Mouse (Mus musculus) liver, embryonic 14.5 days (tissue): ENCODE data around the gene Tars2. TPM values are rescaled to one million over a fixed set of nuclear protein-coding genes. Genes with fewer than 3 reads are reported as not detected.

ENCODE experiments used
- ATAC-seq: fragments of 200-750 bp; cut with Nextera tagmentation; 2 replicates; pipeline ENCODE4 v1.8.0; 2017; ENCODE audit warnings: moderate number of reproducible peaks, mild to moderate bottlenecking, moderate library complexity; ENCODE audit not compliant: insufficient read depth
- DNase-seq, 3 experiments: peaks; one replicate each; pipeline ENCODE4 v3.0.0-alpha.2; 2012 to 2013; ENCODE audit warnings: low read depth in 3 of 3, low spot score in 3 of 3
- H3K27ac ChIP-seq: fragments of 300-500 bp; sonication (generic); 2 replicates; pipeline ENCODE4 v1.5.1; 2014; ENCODE audit warnings: moderate library complexity, mild to moderate bottlenecking, control low read depth, inconsistent platforms
- H3K27me3 ChIP-seq: fragments of 300-500 bp; sonication (generic); 2 replicates; pipeline ENCODE4 v1.6.1; 2014; ENCODE audit warnings: mild to moderate bottlenecking, low read length, moderate library complexity; ENCODE audit not compliant: control insufficient read depth, insufficient read depth
- H3K36me3 ChIP-seq: fragments of 300-500 bp; sonication (generic); replicated peaks from 2 replicates; pipeline ENCODE4 v1.6.1; 2014; ENCODE audit warnings: low read depth; ENCODE audit not compliant: control insufficient read depth, insufficient read depth
- H3K4me1 ChIP-seq, 2 experiments: fragments of 200-500 bp in 1 of 2; fragments of 300-500 bp in 1 of 2; sonication (generic) in 1 of 2; replicated peaks; 2 replicates each; pipeline ENCODE4 v1.6.1; 2012 to 2014; ENCODE audit warnings: antibody characterized with exemption in 1 of 2, inconsistent platforms in 1 of 2, low read length in 1 of 2; ENCODE audit not compliant: control insufficient read depth in 2 of 2, insufficient read depth in 2 of 2
- H3K4me2 ChIP-seq: fragments of 300-500 bp; sonication (generic); 2 replicates; pipeline ENCODE4 v1.6.1; 2014; ENCODE audit warnings: low read depth, mild to moderate bottlenecking, control low read depth, moderate library complexity
- H3K4me3 ChIP-seq, 2 experiments: fragments of 200-500 bp in 1 of 2; fragments of 300-500 bp in 1 of 2; sonication (generic) in 1 of 2; 2 replicates each; pipeline ENCODE4 v1.5.1; 2012 to 2014; ENCODE audit warnings: low read depth in 2 of 2, low read length in 2 of 2, mild to moderate bottlenecking in 2 of 2, control low read depth in 1 of 2, inconsistent platforms in 1 of 2, moderate library complexity in 1 of 2; ENCODE audit not compliant: insufficient read depth in 1 of 2
- H3K9ac ChIP-seq: fragments of 300-500 bp; sonication (generic); replicated peaks from 2 replicates; pipeline ENCODE4 v1.6.1; 2014; ENCODE audit warnings: mild to moderate bottlenecking, control low read depth, moderate library complexity
- H3K9me3 ChIP-seq: fragments of 300-500 bp; sonication (generic); 2 replicates; pipeline ENCODE4 v1.6.1; 2016; ENCODE audit warnings: low read length, mixed read lengths; ENCODE audit not compliant: control insufficient read depth
- CTCF ChIP-seq: IDR thresholded peaks from 2 replicates; pipeline ENCODE4 v1.5.1; 2016; ENCODE audit warnings: antibody characterized with exemption, low read depth, control low read depth
- EP300 ChIP-seq: IDR thresholded peaks from 2 replicates; pipeline ENCODE4 v1.6.1; 2016; ENCODE audit warnings: antibody characterized with exemption, low read depth
- WGBS: fragments of 180-500 bp; shearing (Covaris S2); extraction: QIAGEN DNeasy Blood & Tissue Kit; methylation state at CpG from one replicate; pipeline ENCODE4 v1.1.7; 2014; ENCODE audit not compliant: insufficient replicate concordance; 5-methylcytosine and 5-hydroxymethylcytosine counted together
- polyA plus RNA-seq, 2 experiments: library from polyadenylated mRNA; depleted of rRNA in 1 of 2; stranded (reverse) in 1 of 2; unstranded in 1 of 2; fragments of >200 nt; fragmentation: Nextera tagmentation in 1 of 2; extraction: Ambion mirVana in 1 of 2; gene quantifications; 2 replicates each; pipeline versions ENCODE4 v1.2.1 to v1.2.3; 2012 to 2014

The Tars2 gene
- polyA plus RNA-seq, 2 experiments: 19.9 to 37.1 TPM

DNA sequence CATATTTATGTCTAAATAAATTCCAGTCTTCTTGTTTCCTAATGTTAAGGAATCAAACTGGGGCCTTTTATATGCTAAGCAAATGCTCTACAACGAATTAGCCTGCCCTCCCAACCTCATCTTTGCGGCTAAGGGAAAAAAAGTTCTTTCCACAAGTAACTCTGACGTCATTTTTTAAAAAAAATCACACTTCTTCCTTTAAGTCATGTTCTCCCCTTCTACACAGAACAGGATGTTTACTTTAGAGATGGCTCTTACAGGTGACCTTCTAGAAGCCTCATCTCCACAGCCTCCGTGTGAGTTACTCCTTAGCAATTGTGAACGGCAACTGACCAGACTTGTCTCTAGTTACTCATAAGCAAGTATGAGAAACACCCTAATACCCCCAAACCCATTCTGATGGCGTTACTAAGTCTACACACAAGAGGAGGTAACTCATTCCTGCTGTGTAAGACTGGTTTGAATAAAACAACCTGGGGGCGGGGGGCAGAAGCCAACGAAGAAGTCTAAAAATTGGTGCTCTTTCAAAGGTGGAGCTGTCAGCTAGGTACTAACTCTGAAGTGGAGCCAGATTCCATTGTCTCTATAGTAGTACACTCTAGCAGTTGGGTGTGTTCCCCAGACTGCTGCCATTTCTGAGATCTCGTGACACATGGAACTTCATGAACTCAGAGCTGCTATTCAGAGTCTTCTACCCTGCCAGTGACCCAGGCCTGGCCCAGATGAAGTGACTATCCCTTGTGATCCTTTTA, 1.4 kb downstream of the Tars2 start:
- DNase-seq (no peak), ATAC-seq (no peak)
- TF ChIP-seq EP300: no peak
- no peak for TF ChIP-seq CTCF
- no peak overlapping the region for H3K4me3 ChIP-seq
- peaks cover 0 to under 1% of the 10 kb centered on the region in 2 experiments; a peak in 1 of 4 replicates for H3K4me1 ChIP-seq
- no peak overlapping the region for H3K27ac ChIP-seq
- no peaks in the 10 kb centered on the region for H3K9me3 ChIP-seq
- no peaks in the 10 kb centered on the region for H3K36me3 ChIP-seq
- 40% methylated on average over 9 of the region's 9 CpGs for WGBS
- H3K4me2 ChIP-seq: no peak overlapping the region
- H3K9ac ChIP-seq: no peak overlapping the region
- no peaks in the 10 kb centered on the region; the same call in 1 of the 2 replicates for H3K27me3 ChIP-seq

DNA sequence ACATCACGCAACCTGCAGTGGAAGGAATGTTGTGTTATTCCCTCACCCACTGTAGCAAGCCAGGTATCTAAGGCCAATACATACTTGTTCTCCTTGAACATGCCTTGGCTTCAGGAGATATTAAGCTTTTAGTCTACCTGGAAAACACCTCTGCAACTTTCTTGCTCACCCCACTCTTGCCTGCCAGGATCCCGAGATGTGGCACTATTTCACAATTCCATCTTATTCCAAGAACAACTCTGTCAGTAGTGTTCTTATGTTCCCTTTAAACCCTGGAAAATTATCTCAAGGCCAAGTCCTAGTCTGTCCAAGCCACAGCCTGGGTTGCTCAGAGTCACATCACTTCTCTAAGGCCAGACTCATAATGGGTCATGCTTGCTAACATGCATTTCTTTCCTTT, 3.2 kb downstream of the Tars2 start:
- TF ChIP-seq CTCF (no peak), EP300 (no peak)
- no peak overlapping the region for H3K27ac ChIP-seq
- peaks cover 0 to 3% of the 10 kb centered on the region in 2 experiments; a peak in 1 of 4 replicates for H3K4me1 ChIP-seq
- no peak overlapping the region for H3K4me2 ChIP-seq
- no peak for ATAC-seq
- H3K27me3 ChIP-seq: no peaks in the 10 kb centered on the region; the same call in 1 of the 2 replicates
- H3K9me3 ChIP-seq: no peaks in the 10 kb centered on the region
- DNase-seq: no peak
- H3K9ac ChIP-seq: no peak overlapping the region
- H3K4me3 ChIP-seq: no peak overlapping the region
- WGBS: 78% methylated on average over 2 of the region's 2 CpGs
- peaks cover 8% of the 10 kb centered on the region for H3K36me3 ChIP-seq

DNA sequence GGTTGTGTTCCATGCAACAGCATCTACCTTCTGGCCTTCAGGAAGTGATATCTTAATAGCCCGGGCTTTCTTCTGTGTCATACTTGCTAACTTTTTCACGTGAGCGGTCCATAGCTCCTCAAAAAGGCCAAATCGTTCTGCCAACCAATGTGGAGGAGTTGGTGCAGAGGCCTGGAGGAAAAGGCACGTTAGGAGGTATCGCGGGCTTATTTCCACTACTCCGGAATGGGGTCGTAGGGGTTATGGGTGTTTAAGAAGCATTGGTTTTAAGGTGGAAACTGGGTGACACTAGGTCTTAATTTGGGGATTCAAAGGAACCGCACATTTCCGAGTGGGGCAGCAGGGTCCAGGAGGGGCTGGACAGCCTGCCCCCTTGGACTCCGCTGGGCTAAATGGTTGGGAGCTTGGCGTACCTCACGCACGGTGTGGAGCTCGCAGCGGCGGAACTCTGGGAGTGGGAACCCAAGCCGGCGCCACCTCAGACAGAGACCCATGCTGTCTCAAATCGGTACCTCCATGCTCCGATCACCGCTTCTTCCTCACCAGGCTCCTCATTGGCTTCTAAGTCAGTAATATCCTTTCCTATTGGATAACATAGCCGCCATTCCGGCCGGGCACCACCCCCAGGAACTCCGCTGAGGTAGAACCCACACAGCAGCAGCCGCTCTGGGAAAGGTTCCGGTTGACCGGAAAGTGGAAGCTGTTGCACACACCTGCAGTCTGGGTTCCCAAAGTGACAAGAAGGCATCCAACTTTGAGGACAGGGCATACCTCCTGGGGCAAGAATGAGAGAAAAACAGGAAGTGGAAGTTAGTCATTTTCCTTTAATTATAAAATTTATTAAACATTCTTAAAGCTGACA, 5.4 kb downstream of the Tars2 start:
- peak overlapping the region; percentile 91 for H3K4me2 ChIP-seq
- DNase-seq: peak; percentile 85 to 88 (median 87)
- peaks cover 0 to 3% of the 10 kb centered on the region in 2 experiments; a peak in 1 of 4 replicates for H3K4me1 ChIP-seq
- peaks cover 14% of the 10 kb centered on the region for H3K36me3 ChIP-seq
- H3K9me3 ChIP-seq: no peaks in the 10 kb centered on the region
- no peaks in the 10 kb centered on the region; the same call in 1 of the 2 replicates for H3K27me3 ChIP-seq
- peak overlapping the region; percentile 88 for H3K9ac ChIP-seq
- peak overlapping the region; percentile 55; the same call in 1 of the 2 replicates for H3K27ac ChIP-seq
- peak; percentile 99 for ATAC-seq
- TF ChIP-seq CTCF: no peak
- peak; percentile 43; the same call in 1 of the 2 replicates for TF ChIP-seq EP300
- peak overlapping the region; percentile 90 to 91 for H3K4me3 ChIP-seq
- under 1% methylated on average over 30 of the region's 30 CpGs for WGBS

DNA sequence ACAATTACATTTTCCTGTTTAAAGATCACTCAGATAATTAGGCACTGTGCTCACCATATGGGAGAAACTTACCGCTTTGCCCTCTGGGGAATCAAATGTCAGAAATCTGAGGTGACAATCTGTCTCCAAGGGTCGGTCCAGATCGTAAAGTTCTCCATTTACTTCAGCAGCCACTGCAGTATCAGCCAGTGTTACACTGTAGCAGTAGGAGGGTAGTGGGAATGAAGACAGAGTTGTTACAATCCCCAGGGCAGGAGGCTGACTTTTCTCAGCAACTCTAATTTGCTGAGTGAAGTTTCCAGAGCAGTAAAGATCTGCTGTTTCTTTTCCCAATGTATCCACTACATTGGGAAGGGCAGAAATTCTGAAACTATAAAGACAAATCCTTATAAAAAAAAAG, 7.1 kb downstream of the Tars2 start:
- Histone ChIP-seq H3K9me3 (no peaks in the 10 kb centered on the region), H3K4me2 (peak overlapping the region; percentile 91; the same call in 1 of the 2 replicates), H3K4me3 (no peak overlapping the region), H3K36me3 (peaks cover 22% of the 10 kb centered on the region), H3K4me1 (peaks cover 0 to 3% of the 10 kb centered on the region in 2 experiments; a peak in 1 of 4 replicates), H3K27ac (no peak overlapping the region), H3K27me3 (no peaks in the 10 kb centered on the region), H3K9ac (no peak overlapping the region)
- ATAC-seq (no peak), DNase-seq (no peak)
- TF ChIP-seq EP300 (no peak), CTCF (no peak)
- 79% methylated on average over 3 of the region's 3 CpGs for whole genome bisulfite sequencing
